Mouse (Mus musculus): ENCODE measurements at regions not wholly inside any gene's neighbourhood (a gene's known extent, or its start where the extent isn't known, plus 50 kb on each side); places are given as distances from the start of the nearest gene placed in this dataset.

- Histone ChIP-seq H3ac (ENCODE audit: control insufficient read depth, insufficient read length) (no peak overlapping the region), H3K27me3 (ENCODE audit: control insufficient read depth, insufficient read depth, insufficient read length) (no peaks in the 10 kb centered on the region), H3K36me3 (ENCODE audit: control insufficient read depth, insufficient read depth) (no peaks in the 10 kb centered on the region), H3K4me2 (ENCODE audit: low read depth) (no peak overlapping the region), H3K4me3 (no peak overlapping the region), H3K79me2 (ENCODE audit: control insufficient read depth, insufficient read depth) (no peaks in the 10 kb centered on the region)
- TF ChIP-seq E2F4 (IDR thresholded peaks at IDR 0.05; ENCODE audit: insufficient read depth) (no peak), TCF3 (IDR thresholded peaks at IDR 0.05; ENCODE audit: insufficient read length, low read depth) (no peak), MYOD1 (IDR thresholded peaks at IDR 0.05; ENCODE audit: control insufficient read depth in 1 of 3, insufficient read length in 2 of 3, low read depth in 2 of 3) (no peak), REST (IDR thresholded peaks at IDR 0.05; ENCODE audit: insufficient read depth, insufficient read length) (no peak), SRF (IDR thresholded peaks at IDR 0.05; ENCODE audit: control insufficient read depth, insufficient read length, low read depth) (no peak), POLR2A (IDR thresholded peaks at IDR 0.05; ENCODE audit: insufficient read length, low read depth) (no peak), MAX (IDR thresholded peaks at IDR 0.05; ENCODE audit: low read depth) (no peak), TCF12 (IDR thresholded peaks at IDR 0.05; ENCODE audit: insufficient read depth, poor library complexity, severe bottlenecking) (no peak), MYOG (IDR thresholded peaks at IDR 0.05; ENCODE audit: control insufficient read depth in 1 of 3, insufficient read depth in 1 of 3, insufficient read length in 2 of 3, low read depth in 2 of 3) (no peak), CEBPB (IDR thresholded peaks at IDR 0.05; ENCODE audit: insufficient read depth, poor library complexity, severe bottlenecking) (no peak), POLR2AphosphoS2 (IDR thresholded peaks at IDR 0.05; ENCODE audit: insufficient read length, low read depth) (no peak), USF1 (IDR thresholded peaks at IDR 0.05; ENCODE audit: low read depth) (no peak)
Observed at GRCm38 (mm10) chr3:148544929-148545328, 445.4 kb downstream of the Adgrl2 start.

GRCm38 (mm10) chr3:148542217-148542616 lies 448.1 kb downstream of the Adgrl2 start:
- H3K4me2 ChIP-seq (ENCODE audit: low read depth): no peak overlapping the region
- no peaks in the 10 kb centered on the region for H3K36me3 ChIP-seq (ENCODE audit: control insufficient read depth, insufficient read depth)
- no peak overlapping the region for H3K4me3 ChIP-seq
- no peaks in the 10 kb centered on the region for H3K79me2 ChIP-seq (ENCODE audit: control insufficient read depth, insufficient read depth)
- no peaks in the 10 kb centered on the region for H3K27me3 ChIP-seq (ENCODE audit: control insufficient read depth, insufficient read depth, insufficient read length)
- no peak overlapping the region for H3ac ChIP-seq (ENCODE audit: control insufficient read depth, insufficient read length)
- TF ChIP-seq USF1 (IDR thresholded peaks at IDR 0.05; ENCODE audit: low read depth) (no peak), CEBPB (IDR thresholded peaks at IDR 0.05; ENCODE audit: insufficient read depth, poor library complexity, severe bottlenecking) (no peak), REST (IDR thresholded peaks at IDR 0.05; ENCODE audit: insufficient read depth, insufficient read length) (no peak), POLR2A (IDR thresholded peaks at IDR 0.05; ENCODE audit: insufficient read length, low read depth) (no peak), MYOG (IDR thresholded peaks at IDR 0.05; ENCODE audit: control insufficient read depth in 1 of 3, insufficient read depth in 1 of 3, insufficient read length in 2 of 3, low read depth in 2 of 3) (no peak), SRF (IDR thresholded peaks at IDR 0.05; ENCODE audit: control insufficient read depth, insufficient read length, low read depth) (no peak), E2F4 (IDR thresholded peaks at IDR 0.05; ENCODE audit: insufficient read depth) (no peak)

GRCm38 (mm10) chr3:148537669-148538271 lies 452.6 kb downstream of the Adgrl2 start:
- no peak overlapping the region for H3K4me3 ChIP-seq
- no peaks in the 10 kb centered on the region for H3K27me3 ChIP-seq (ENCODE audit: control insufficient read depth, insufficient read depth, insufficient read length)
- H3K36me3 ChIP-seq (ENCODE audit: control insufficient read depth, insufficient read depth): no peaks in the 10 kb centered on the region
- H3ac ChIP-seq (ENCODE audit: control insufficient read depth, insufficient read length): no peak overlapping the region
- H3K79me2 ChIP-seq (ENCODE audit: control insufficient read depth, insufficient read depth): no peaks in the 10 kb centered on the region
- H3K4me2 ChIP-seq (ENCODE audit: low read depth): no peak overlapping the region
- TF ChIP-seq MYOD1 (IDR thresholded peaks at IDR 0.05; ENCODE audit: control insufficient read depth in 1 of 3, insufficient read length in 2 of 3, low read depth in 2 of 3) (no peak), USF1 (IDR thresholded peaks at IDR 0.05; ENCODE audit: low read depth) (no peak), SRF (IDR thresholded peaks at IDR 0.05; ENCODE audit: control insufficient read depth, insufficient read length, low read depth) (no peak), E2F4 (IDR thresholded peaks at IDR 0.05; ENCODE audit: insufficient read depth) (no peak), TCF12 (IDR thresholded peaks at IDR 0.05; ENCODE audit: insufficient read depth, poor library complexity, severe bottlenecking) (no peak), MAX (IDR thresholded peaks at IDR 0.05; ENCODE audit: low read depth) (no peak), TCF3 (IDR thresholded peaks at IDR 0.05; ENCODE audit: insufficient read length, low read depth) (no peak)

- Histone ChIP-seq H3ac (ENCODE audit: control insufficient read depth, insufficient read length) (no peak overlapping the region), H3K79me2 (ENCODE audit: control insufficient read depth, insufficient read depth) (no peaks in the 10 kb centered on the region), H3K4me2 (ENCODE audit: low read depth) (no peak overlapping the region), H3K36me3 (ENCODE audit: control insufficient read depth, insufficient read depth) (no peaks in the 10 kb centered on the region), H3K4me3 (no peak overlapping the region), H3K27me3 (ENCODE audit: control insufficient read depth, insufficient read depth, insufficient read length) (no peaks in the 10 kb centered on the region)
- TF ChIP-seq TCF12 (IDR thresholded peaks at IDR 0.05; ENCODE audit: insufficient read depth, poor library complexity, severe bottlenecking) (no peak), E2F4 (IDR thresholded peaks at IDR 0.05; ENCODE audit: insufficient read depth) (no peak), MYOD1 (IDR thresholded peaks at IDR 0.05; ENCODE audit: control insufficient read depth in 1 of 3, insufficient read length in 2 of 3, low read depth in 2 of 3) (no peak), USF1 (IDR thresholded peaks at IDR 0.05; ENCODE audit: low read depth) (no peak), MAX (IDR thresholded peaks at IDR 0.05; ENCODE audit: low read depth) (no peak), POLR2A (IDR thresholded peaks at IDR 0.05; ENCODE audit: insufficient read length, low read depth) (no peak), CEBPB (IDR thresholded peaks at IDR 0.05; ENCODE audit: insufficient read depth, poor library complexity, severe bottlenecking) (no peak), SRF (IDR thresholded peaks at IDR 0.05; ENCODE audit: control insufficient read depth, insufficient read length, low read depth) (no peak), MYOG (IDR thresholded peaks at IDR 0.05; ENCODE audit: control insufficient read depth in 1 of 3, insufficient read depth in 1 of 3, insufficient read length in 2 of 3, low read depth in 2 of 3) (no peak), REST (IDR thresholded peaks at IDR 0.05; ENCODE audit: insufficient read depth, insufficient read length) (no peak), TCF3 (IDR thresholded peaks at IDR 0.05; ENCODE audit: insufficient read length, low read depth) (no peak), POLR2AphosphoS2 (IDR thresholded peaks at IDR 0.05; ENCODE audit: insufficient read length, low read depth) (no peak)
Observed at GRCm38 (mm10) chr3:148529893-148530292, 460.5 kb downstream of the Adgrl2 start.

- no peaks in the 10 kb centered on the region for H3K27me3 ChIP-seq (ENCODE audit: control insufficient read depth, insufficient read depth, insufficient read length)
- H3K36me3 ChIP-seq (ENCODE audit: control insufficient read depth, insufficient read depth): no peaks in the 10 kb centered on the region
- no peak for TF ChIP-seq SRF (IDR thresholded peaks at IDR 0.05; ENCODE audit: control insufficient read depth, insufficient read length, low read depth)
- no peak for TF ChIP-seq REST (IDR thresholded peaks at IDR 0.05; ENCODE audit: insufficient read depth, insufficient read length)
- no peak for TF ChIP-seq POLR2AphosphoS2 (IDR thresholded peaks at IDR 0.05; ENCODE audit: insufficient read length, low read depth)
- TF ChIP-seq TCF12 (IDR thresholded peaks at IDR 0.05; ENCODE audit: insufficient read depth, poor library complexity, severe bottlenecking): no peak
- no peak overlapping the region for H3ac ChIP-seq (ENCODE audit: control insufficient read depth, insufficient read length)
- no peak overlapping the region for H3K4me3 ChIP-seq
- H3K79me2 ChIP-seq (ENCODE audit: control insufficient read depth, insufficient read depth): no peaks in the 10 kb centered on the region
- no peak overlapping the region for H3K4me2 ChIP-seq (ENCODE audit: low read depth)
Observed at GRCm38 (mm10) chr3:148510381-148510780, 480.0 kb downstream of the Adgrl2 start.
